Mouse (Mus musculus): ENCODE results near the gene Hnrnpl. TPM values are rescaled to one million over a fixed set of nuclear protein-coding genes. Genes with fewer than 3 reads are reported as not detected.

The Hnrnpl gene
- polyA plus RNA-seq (2016; fragmentation: Nextera tagmentation; extraction: Ambion mirVana), result 264 and 338 TPM in 2 replicates

DNA sequence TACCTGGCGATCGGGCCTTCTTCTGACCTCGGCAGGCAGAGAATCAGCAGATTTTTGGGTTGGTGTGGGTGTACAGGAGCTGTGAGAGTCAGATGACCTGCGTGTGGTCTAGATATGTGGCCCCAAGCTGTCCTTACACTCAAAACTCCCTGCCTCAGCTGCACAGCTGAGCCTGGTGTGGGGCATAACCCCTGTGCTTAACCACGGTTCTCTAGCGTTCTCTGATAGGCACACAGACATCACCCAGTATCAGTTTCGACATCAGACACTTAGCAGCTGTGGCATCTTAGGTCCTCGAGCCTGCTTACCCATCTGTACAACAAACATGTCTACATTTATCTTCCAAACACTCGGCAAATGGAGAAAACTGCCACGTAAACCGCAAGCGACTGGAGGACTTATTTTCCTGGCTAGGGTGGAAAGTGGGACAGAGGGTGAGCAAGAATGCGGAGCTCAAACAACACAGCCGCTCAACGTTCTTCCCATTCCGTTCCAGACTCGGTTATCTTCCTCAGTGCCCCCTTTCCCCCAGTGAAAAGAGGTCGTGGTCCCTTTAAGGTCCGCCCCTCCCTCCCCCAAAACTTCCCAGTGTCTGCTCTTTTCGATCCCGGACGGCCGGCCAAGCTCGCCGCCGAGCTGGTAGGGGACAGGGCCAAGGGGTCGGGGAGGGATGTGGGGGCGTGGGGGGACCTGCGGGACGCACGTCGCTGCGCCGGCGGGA lies at the start of gene Hnrnpl:
Hnrnpl (plus strand) TSS at position 321 of the 721 bp plus-strand sequence.
- Histone ChIP-seq H3K9me3 (no peaks in the 10 kb centered on the region), H3K27me3 (replicated peaks) (no peaks in the 10 kb centered on the region), H3K4me3 (peak within 1 kb of the TSS; percentile 88), H3K9ac (peak within 1 kb of the TSS; percentile 89), H3K4me2 (replicated peaks) (peak within 1 kb of the TSS; percentile 81), H3K4me1 (peaks cover 30% of the 10 kb centered on the region), H3K36me3 (peaks cover 17% of the 10 kb centered on the region), H3K27ac (peak within 1 kb of the TSS; percentile 99)
- ATAC-seq (ENCODE audit: low FRiP score, low read depth), result peak; percentile 2; the same call in 1 of the 2 replicates
- WGBS, result 4% methylated on average over 35 of the region's 35 CpGs

DNA sequence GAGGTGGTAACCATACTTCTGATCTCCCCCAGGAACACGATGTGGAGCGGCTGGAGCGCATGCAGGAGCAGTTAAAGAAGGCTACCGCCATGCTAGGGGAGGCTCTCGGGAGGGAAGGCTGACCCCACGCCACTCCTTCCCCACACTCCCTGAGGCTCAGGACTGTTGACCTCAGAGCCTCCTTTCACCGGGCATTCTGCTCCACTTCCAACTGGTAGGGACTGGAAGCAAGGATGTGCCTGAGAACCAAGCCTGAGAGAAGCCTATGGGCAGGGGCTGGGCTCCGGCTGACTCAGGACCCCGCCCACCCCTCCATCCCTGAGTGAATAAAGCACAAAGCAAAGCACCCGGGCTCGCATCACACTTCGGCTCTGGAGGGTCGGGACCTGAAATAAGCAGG lies 49.7 kb upstream of the Hnrnpl start:
- no peak overlapping the region for H3K4me3 ChIP-seq
- peaks cover 47% of the 10 kb centered on the region for H3K36me3 ChIP-seq
- no peak overlapping the region for H3K27ac ChIP-seq
- WGBS, result 87% methylated on average over 13 of the region's 13 CpGs
- H3K4me1 ChIP-seq, result peaks cover 7% of the 10 kb centered on the region; the same call in 1 of the 2 replicates
- H3K4me2 ChIP-seq (replicated peaks), result no peak overlapping the region
- no peaks in the 10 kb centered on the region for H3K9me3 ChIP-seq
- no peak for ATAC-seq (ENCODE audit: low FRiP score, low read depth)
- peaks cover 8% of the 10 kb centered on the region; the same call in 1 of the 2 replicates for H3K27me3 ChIP-seq (replicated peaks)
- no peak overlapping the region for H3K9ac ChIP-seq

DNA sequence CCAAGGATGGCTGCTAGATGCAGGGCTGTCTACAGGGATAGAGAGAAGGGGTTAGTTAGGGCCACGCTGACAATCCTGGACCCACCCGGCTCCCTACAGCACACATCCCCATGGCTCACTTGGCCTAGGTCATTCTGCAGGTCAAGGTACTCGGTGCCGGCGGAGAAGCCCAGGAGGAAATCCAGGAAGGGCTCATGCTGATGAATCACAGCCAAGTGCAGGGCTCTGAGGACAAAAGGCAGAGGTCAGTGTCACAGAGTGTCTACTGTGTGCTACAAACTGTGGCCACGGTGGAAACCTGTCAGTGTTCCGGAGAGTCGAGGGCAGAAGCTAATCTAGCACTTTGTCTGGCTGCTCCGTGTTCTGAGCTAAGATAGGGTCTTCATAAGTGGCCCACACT lies 46.4 kb upstream of the Hnrnpl start:
- WGBS, result 93% methylated on average over 9 of the region's 9 CpGs

DNA sequence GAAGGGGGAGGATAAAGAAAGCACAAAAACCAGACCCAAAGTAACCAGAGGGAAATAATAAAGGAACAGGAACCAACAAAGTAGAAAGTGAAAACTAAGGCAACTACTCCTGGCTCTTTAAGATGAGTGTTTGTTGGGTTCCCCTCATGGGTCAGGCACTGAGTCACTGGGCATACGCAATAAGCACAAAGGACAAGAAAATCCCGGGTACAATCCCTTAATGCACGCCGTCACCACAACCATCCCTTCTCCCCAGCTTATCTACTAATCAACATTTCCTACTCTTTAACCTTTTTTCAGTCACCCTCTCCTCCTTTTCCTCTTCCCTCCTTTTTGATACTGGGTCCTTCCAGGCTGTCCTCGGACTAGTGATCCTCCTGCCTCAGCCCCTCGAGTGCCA lies 43.1 kb upstream of the Hnrnpl start:
- WGBS, result 89% methylated on average over 6 of the region's 6 CpGs
- H3K9ac ChIP-seq, result 0 out of 2 replicates have a peak overlapping the region, but pooled peaks have one; percentile 57

More for the DNA sequence above, 46.4 kb upstream of the Hnrnpl start:
- H3K4me2 ChIP-seq (replicated peaks), result no peak overlapping the region
- H3K27ac ChIP-seq, result no peak overlapping the region
- peaks cover 9% of the 10 kb centered on the region for H3K4me1 ChIP-seq
- ATAC-seq (ENCODE audit: low FRiP score, low read depth), result no peak
- H3K9me3 ChIP-seq, result no peaks in the 10 kb centered on the region
- no peak overlapping the region for H3K9ac ChIP-seq
- H3K36me3 ChIP-seq, result peaks cover 43% of the 10 kb centered on the region
- H3K4me3 ChIP-seq, result no peak overlapping the region
- no peaks in the 10 kb centered on the region for H3K27me3 ChIP-seq (replicated peaks)

DNA sequence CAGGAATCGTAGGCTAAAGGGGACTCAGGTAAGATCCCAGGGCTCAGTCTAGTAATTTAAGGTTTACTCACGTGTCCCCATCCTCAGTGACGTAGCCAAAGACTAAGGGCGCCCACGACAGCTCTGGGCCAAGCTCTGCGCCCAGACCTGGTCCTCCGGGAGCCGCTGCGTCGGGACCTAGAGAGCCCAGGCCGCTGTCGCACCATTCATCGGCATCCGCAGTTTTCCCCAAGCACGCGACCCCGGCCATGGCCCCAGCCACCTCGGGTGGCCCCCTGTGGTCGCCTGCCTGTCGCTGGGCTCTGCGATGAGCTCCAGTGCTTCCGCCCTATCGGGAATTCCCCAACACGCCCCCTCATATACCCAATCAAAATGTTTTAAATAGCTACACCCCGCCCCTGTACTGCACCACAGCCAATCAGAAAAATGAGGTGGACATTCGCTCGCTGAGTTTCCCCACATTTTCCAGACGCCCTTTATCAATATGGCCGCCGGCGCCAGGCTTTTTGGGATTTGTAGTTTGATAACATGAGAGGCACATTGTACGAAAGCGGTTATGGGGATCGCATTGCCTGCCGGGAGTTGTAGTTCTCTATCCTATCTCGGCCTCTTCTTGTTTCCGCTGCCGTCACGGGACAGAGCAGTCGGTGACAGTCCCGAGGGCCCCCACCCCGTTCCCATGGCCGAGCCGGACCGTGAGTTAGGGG lies 42.0 kb upstream of the Hnrnpl start, which contains the start of gene Sirt2:
Sirt2 (plus strand) TSS at position 563 of the 707 bp plus-strand sequence.
- Histone ChIP-seq H3K9me3 (no peaks in the 10 kb centered on the region), H3K36me3 (peaks cover 11% of the 10 kb centered on the region), H3K27me3 (replicated peaks) (no peaks in the 10 kb centered on the region), H3K4me3 (peak within 1 kb of the TSS; percentile 81), H3K4me1 (peaks cover 25% of the 10 kb centered on the region), H3K27ac (no peak within 1 kb of the TSS), H3K9ac (peak within 1 kb of the TSS; percentile 67), H3K4me2 (replicated peaks) (peak within 1 kb of the TSS; percentile 73)
- under 1% methylated on average over 45 of the region's 45 CpGs for WGBS
- ATAC-seq (ENCODE audit: low FRiP score, low read depth), result peak; percentile 99

More for the DNA sequence above, 43.1 kb upstream of the Hnrnpl start:
- ATAC-seq (ENCODE audit: low FRiP score, low read depth), result no peak
- H3K9me3 ChIP-seq, result no peaks in the 10 kb centered on the region
- H3K4me1 ChIP-seq, result peaks cover 25% of the 10 kb centered on the region
- no peak overlapping the region for H3K4me3 ChIP-seq
- H3K27ac ChIP-seq, result no peak overlapping the region
- H3K4me2 ChIP-seq (replicated peaks), result peak overlapping the region; percentile 68
- H3K27me3 ChIP-seq (replicated peaks), result no peaks in the 10 kb centered on the region
- peaks cover 20% of the 10 kb centered on the region for H3K36me3 ChIP-seq

DNA sequence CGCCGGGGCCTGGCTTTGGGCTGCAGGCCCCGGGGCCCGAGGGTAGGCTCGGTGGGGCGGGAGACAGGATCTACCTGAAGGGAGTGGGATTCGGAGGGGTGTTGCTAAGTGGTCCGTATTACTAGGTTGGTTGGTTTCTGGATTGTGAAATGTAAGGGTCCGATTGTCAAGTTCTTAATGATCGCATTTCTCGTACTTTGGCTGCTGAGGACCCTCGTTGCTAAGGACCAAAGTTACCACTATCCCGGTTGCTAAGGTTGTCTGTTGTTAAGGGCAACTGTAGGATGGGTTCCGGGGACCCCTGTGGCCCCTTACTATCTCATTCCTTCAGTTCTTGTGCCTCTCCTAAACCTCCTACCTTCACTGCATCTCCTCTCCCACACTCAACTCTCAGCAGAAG lies 41.4 kb upstream of the Hnrnpl start:
- 6% methylated on average over 14 of the region's 14 CpGs for WGBS

DNA sequence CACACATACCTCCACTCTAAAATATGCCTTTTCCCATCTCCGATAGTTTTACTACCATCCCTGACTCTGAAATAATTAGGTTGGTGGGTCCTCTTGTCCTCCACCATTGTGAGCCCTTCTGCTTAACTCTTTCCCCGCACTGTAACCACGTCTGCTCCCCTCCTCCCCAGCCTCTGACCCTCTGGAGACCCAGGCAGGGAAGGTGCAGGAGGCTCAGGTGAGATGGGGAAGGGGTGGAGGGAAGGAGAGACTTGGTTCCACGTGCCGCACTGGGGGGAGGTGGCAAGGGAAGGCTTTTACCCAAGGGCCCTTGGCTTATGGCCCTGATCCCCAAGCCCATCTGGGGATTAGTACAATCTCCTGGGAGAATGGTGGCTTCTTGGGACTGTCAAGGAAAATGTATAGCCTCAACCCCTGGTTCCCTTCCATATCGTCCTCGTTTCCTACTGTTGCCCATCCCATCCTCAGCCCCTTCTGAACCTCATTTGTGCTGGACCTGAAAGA lies 40.8 kb upstream of the Hnrnpl start, which contains the start of gene Nfkbib:
Nfkbib (minus strand) TSS at position 51 of the 504 bp plus-strand sequence.
- H3K27me3 ChIP-seq (replicated peaks), result no peaks in the 10 kb centered on the region
- H3K4me1 ChIP-seq, result peaks cover 25% of the 10 kb centered on the region
- H3K9me3 ChIP-seq, result no peaks in the 10 kb centered on the region
- ATAC-seq (ENCODE audit: low FRiP score, low read depth), result no peak
- 0 out of 2 replicates have a peak, but pooled peaks cover 5% of the 10 kb centered on the region for H3K36me3 ChIP-seq
- WGBS, result 67% methylated on average over 7 of the region's 7 CpGs
- H3K27ac ChIP-seq, result no peak within 1 kb of the TSS
- H3K9ac ChIP-seq, result peak within 1 kb of the TSS; percentile 67
- H3K4me3 ChIP-seq, result peak within 1 kb of the TSS; percentile 81
- H3K4me2 ChIP-seq (replicated peaks), result peak within 1 kb of the TSS; percentile 73

More for the DNA sequence above, 41.4 kb upstream of the Hnrnpl start:
- Histone ChIP-seq H3K4me1 (peaks cover 25% of the 10 kb centered on the region), H3K9me3 (no peaks in the 10 kb centered on the region), H3K27ac (no peak overlapping the region), H3K36me3 (peaks cover 8% of the 10 kb centered on the region), H3K4me3 (peak overlapping the region; percentile 81), H3K27me3 (replicated peaks) (no peaks in the 10 kb centered on the region), H3K4me2 (replicated peaks) (peak overlapping the region; percentile 73), H3K9ac (peak overlapping the region; percentile 67)
- ATAC-seq (ENCODE audit: low FRiP score, low read depth), result peak; percentile 39

GRCm38 (mm10) chr7:28769414-28769958 lies 38.9 kb upstream of the Hnrnpl start:
- H3K4me3 ChIP-seq, result no peak overlapping the region
- WGBS, result 95% methylated on average over 9 of the region's 9 CpGs
- no peak overlapping the region for H3K4me2 ChIP-seq (replicated peaks)
- ATAC-seq (ENCODE audit: low FRiP score, low read depth), result no peak
- H3K9me3 ChIP-seq, result no peaks in the 10 kb centered on the region
- H3K9ac ChIP-seq, result no peak overlapping the region
- no peak overlapping the region for H3K27ac ChIP-seq
- peaks cover 13% of the 10 kb centered on the region for H3K36me3 ChIP-seq
- peaks cover 39% of the 10 kb centered on the region for H3K4me1 ChIP-seq
- no peaks in the 10 kb centered on the region for H3K27me3 ChIP-seq (replicated peaks)

DNA sequence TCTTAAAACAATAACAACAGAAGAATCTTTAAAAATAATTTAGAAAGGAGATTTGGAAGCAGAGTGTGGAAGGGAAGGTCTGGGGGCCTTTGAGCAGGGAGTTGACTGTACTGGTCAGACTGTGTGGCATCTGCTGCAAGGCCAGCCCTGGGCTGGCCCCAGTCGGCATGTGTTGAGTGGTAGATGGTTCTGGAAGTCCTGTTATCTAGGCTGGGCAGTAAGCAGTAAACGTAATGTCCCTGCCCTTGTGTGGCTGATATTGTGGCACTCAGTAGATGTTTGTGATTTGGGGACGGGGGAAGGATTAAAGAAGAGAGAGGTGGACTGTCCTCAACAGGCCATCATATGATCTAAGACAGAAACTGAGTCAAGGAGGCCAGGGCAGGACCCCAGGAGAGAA lies 38.0 kb upstream of the Hnrnpl start:
- Histone ChIP-seq H3K4me3 (no peak overlapping the region), H3K4me2 (replicated peaks) (no peak overlapping the region), H3K4me1 (peaks cover 36% of the 10 kb centered on the region), H3K36me3 (peaks cover 14% of the 10 kb centered on the region), H3K27me3 (replicated peaks) (no peaks in the 10 kb centered on the region), H3K9ac (no peak overlapping the region), H3K27ac (no peak overlapping the region), H3K9me3 (no peaks in the 10 kb centered on the region)
- ATAC-seq (ENCODE audit: low FRiP score, low read depth), result no peak
- WGBS, result 82% methylated on average over 3 of the region's 3 CpGs

DNA sequence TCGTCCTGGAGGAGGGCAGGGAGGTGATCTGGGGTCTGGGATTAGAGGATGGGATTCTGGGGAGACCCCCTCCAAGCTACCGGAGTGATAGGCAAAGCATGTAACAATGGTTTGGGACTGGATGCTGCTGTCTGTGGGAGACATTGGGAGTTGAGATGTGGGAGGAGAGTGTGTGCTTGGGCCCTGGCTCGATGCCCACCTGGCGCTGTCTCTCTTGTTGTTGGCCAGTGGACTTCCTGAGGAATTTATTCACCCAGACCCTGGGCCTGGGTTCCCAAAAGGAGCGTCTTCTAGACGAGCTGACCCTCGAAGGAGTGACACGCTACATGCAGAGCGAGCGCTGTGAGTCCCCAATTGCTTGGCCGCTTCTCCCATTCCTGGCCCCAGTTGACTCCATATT lies 36.5 kb upstream of the Hnrnpl start:
- Histone ChIP-seq H3K27me3 (replicated peaks) (no peaks in the 10 kb centered on the region), H3K4me3 (no peak overlapping the region), H3K4me1 (peaks cover 30% of the 10 kb centered on the region), H3K4me2 (replicated peaks) (no peak overlapping the region), H3K9ac (no peak overlapping the region), H3K9me3 (no peaks in the 10 kb centered on the region), H3K27ac (no peak overlapping the region), H3K36me3 (peaks cover 14% of the 10 kb centered on the region)
- WGBS, result 89% methylated on average over 11 of the region's 11 CpGs
- ATAC-seq (ENCODE audit: low FRiP score, low read depth), result no peak

DNA sequence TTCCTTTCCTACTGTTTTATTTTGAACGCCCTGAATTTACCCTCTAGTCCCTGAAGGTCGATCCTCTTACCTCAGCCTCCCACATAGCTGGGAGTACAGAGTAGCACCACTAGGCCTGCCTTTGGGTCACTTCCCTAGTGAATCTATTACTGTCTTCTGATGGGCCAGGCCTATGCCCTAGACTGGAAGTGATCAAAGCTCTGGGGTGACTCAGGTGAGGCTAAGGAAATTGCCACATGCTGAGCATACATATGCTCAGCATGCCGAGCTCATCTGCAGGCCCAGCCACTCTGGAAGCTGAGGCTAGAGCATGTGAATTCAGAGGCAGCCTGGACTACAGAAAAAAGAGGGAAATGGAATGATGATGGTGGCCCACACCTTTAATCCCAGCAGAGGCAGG lies 35.2 kb upstream of the Hnrnpl start:
- H3K4me3 ChIP-seq, result no peak overlapping the region
- H3K27ac ChIP-seq, result no peak overlapping the region
- ATAC-seq (ENCODE audit: low FRiP score, low read depth), result no peak
- no peaks in the 10 kb centered on the region for H3K9me3 ChIP-seq
- 79% methylated on average over 3 of the region's 3 CpGs for WGBS
- H3K36me3 ChIP-seq, result peaks cover 14% of the 10 kb centered on the region
- H3K4me2 ChIP-seq (replicated peaks), result no peak overlapping the region
- peaks cover 18% of the 10 kb centered on the region for H3K4me1 ChIP-seq
- H3K9ac ChIP-seq, result no peak overlapping the region
- no peaks in the 10 kb centered on the region for H3K27me3 ChIP-seq (replicated peaks)

DNA sequence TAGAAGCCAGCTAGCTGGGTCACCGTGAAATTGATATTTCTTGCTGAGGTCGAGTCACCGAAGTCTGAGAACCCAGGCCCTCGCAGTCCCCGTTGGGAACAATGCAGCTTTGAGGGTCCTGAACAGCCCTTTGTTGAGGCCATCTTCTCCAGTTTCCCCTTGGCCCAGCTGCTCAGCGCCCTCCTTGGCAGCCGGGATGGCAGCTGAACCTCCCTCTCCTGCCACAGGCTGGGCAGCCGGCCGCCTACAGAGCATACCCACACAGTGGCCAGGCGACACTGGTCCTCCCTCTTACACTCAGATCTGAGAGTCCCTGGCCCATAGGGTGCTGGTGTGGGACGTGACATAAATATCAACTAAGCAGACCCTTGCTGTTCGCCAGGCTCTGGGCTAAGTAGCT lies 34.2 kb upstream of the Hnrnpl start:
- WGBS, result 51% methylated on average over 12 of the region's 12 CpGs
- ATAC-seq (ENCODE audit: low FRiP score, low read depth), result peak; percentile 56; the same call in 1 of the 2 replicates
- peaks cover 18% of the 10 kb centered on the region for H3K36me3 ChIP-seq
- no peak overlapping the region for H3K4me3 ChIP-seq
- 0 out of 2 replicates have a peak overlapping the region, but pooled peaks have one; percentile 15 for H3K27ac ChIP-seq
- H3K4me2 ChIP-seq (replicated peaks), result no peak overlapping the region
- H3K27me3 ChIP-seq (replicated peaks), result no peaks in the 10 kb centered on the region
- peaks cover 14% of the 10 kb centered on the region for H3K4me1 ChIP-seq
- H3K9ac ChIP-seq, result no peak overlapping the region
- H3K9me3 ChIP-seq, result no peaks in the 10 kb centered on the region

Data from neural tube, embryonic 12.5 days (tissue).